Mouse (Mus musculus) R1 (cell line): Measurements from ENCODE around the gene Rrh.

ENCODE experiments used
- DNase-seq: peaks from one replicate; pipeline ENCODE4 v3.0.0-alpha.2; 2018; ENCODE audit warnings: low read depth, low spot score

Rrh gene

GRCm38 (mm10) chr3:129822206-129822775 is at the start of gene Rrh:
Gene Rrh, minus strand, starts transcription at chr3:129822587.
- DNase-seq = no peak

- peak; percentile 77 for DNase-seq
These were observed 41.3 kb upstream of the Rrh start for GRCm38 (mm10) chr3:129863698-129864097.

GRCm38 (mm10) chr3:129862592-129862991 is 40.2 kb upstream of the Rrh start:
- DNase-seq = peak; percentile 39

- DNase-seq = no peak
These were observed 24.5 kb upstream of the Rrh start for GRCm38 (mm10) chr3:129846846-129847245.

- DNase-seq = no peak
These were observed 23.5 kb upstream of the Rrh start for GRCm38 (mm10) chr3:129845868-129846267.

GRCm38 (mm10) chr3:129838017-129838416 is 15.6 kb upstream of the Rrh start:
- DNase-seq = peak; percentile 95

GRCm38 (mm10) chr3:129836965-129837364 is 14.6 kb upstream of the Rrh start:
- no peak for DNase-seq

GRCm38 (mm10) chr3:129836051-129836697 is 13.8 kb upstream of the Rrh start:
- DNase-seq = peak; percentile 47

GRCm38 (mm10) chr3:129835388-129835934 is 13.1 kb upstream of the Rrh start, which contains the start of gene Cfi:
Gene Cfi, plus strand, starts transcription at chr3:129835884.
- DNase-seq = no peak

GRCm38 (mm10) chr3:129831035-129831568 is 8.7 kb upstream of the Rrh start, which contains the start of gene Gar1:
Gene Gar1, minus strand, starts transcription at chr3:129831396.
- DNase-seq = peak; percentile 97

- no peak for DNase-seq
These were observed 8.2 kb upstream of the Rrh start for GRCm38 (mm10) chr3:129830626-129831025.

- DNase-seq = peak; percentile 50
These were observed 5.3 kb upstream of the Rrh start for GRCm38 (mm10) chr3:129827691-129828090.

GRCm38 (mm10) chr3:129826691-129827090 is 4.3 kb upstream of the Rrh start:
- DNase-seq = no peak

- no peak for DNase-seq
These were observed 2.5 kb upstream of the Rrh start for GRCm38 (mm10) chr3:129824891-129825290.

GRCm38 (mm10) chr3:129824146-129824545 is 1.8 kb upstream of the Rrh start:
- DNase-seq = no peak

- peak; percentile 70 for DNase-seq
These were observed 906 bp upstream of the Rrh start for GRCm38 (mm10) chr3:129823293-129823692.

- DNase-seq = no peak
These were observed 651 bp downstream of the Rrh start for GRCm38 (mm10) chr3:129821736-129822135.

- DNase-seq = no peak
These were observed 1.5 kb downstream of the Rrh start for GRCm38 (mm10) chr3:129820847-129821246.

GRCm38 (mm10) chr3:129803765-129804164 is 18.6 kb downstream of the Rrh start, which contains the start of gene Lrit3:
Gene Lrit3, minus strand, starts transcription at chr3:129804030.
- no peak for DNase-seq

GRCm38 (mm10) chr3:129799011-129799410 is 23.4 kb downstream of the Rrh start:
- no peak for DNase-seq

- no peak for DNase-seq
These were observed 23.8 kb downstream of the Rrh start for GRCm38 (mm10) chr3:129798551-129798950.

GRCm38 (mm10) chr3:129797341-129797740 is 25.0 kb downstream of the Rrh start:
- DNase-seq = no peak

GRCm38 (mm10) chr3:129793801-129794200 is 28.6 kb downstream of the Rrh start:
- DNase-seq = no peak
